Comparison of ENCODE assay signal across 8 mouse cellular contexts in genomic region chr12:12840661-12841384, GRCm38 (mm10).
DNase-seq lines count a peak whose midpoint lies in the region; ATAC-seq lines count a peak whose summit lies in the region.
"Had no signal": no experiment of that assay in that cellular context is flagged by ENCODE, and none has a peak within 500 bp of the region (broad histone marks: within the 10 kb centered on the region; RNA-seq: fewer than 3 reads in every experiment).

No protein-coding gene starts in this region.

- H3K4me3 ChIP-seq in heart, embryonic 16.5 days (ENCODE audit: low read length) = peak overlapping the region; percentile 39
- peak overlapping the region; percentile 7 for H3K4me3 ChIP-seq in limb, embryonic 15.5 days

- H3K4me1 ChIP-seq in heart, embryonic 16.5 days (ENCODE audit: control insufficient read depth, insufficient read depth, low read length) = peaks cover 7% of the 10 kb centered on the region
- H3K4me1 ChIP-seq in limb, embryonic 15.5 days = peaks cover 14% of the 10 kb centered on the region

- H3K27me3 ChIP-seq in heart, embryonic 16.5 days (ENCODE audit: control insufficient read depth, insufficient read depth, low read length) = no peaks in the 10 kb centered on the region
- H3K27me3 ChIP-seq in limb, embryonic 15.5 days = no peaks in the 10 kb centered on the region

- peak; percentile 33 for DNase-seq in retina, postnatal 1 day
- DNase-seq in retina, embryonic 14.5 days (ENCODE audit: low spot score) = no peak
- no peak for DNase-seq in adipocyte (ENCODE audit: low spot score)
- no peak for DNase-seq in cerebellum, postnatal 36 days

- H3K9me3 ChIP-seq in heart, embryonic 16.5 days (replicated peaks; ENCODE audit: control insufficient read depth, low read length) = no peaks in the 10 kb centered on the region
- no peaks in the 10 kb centered on the region for H3K9me3 ChIP-seq in limb, embryonic 15.5 days

- peak overlapping the region; percentile 57 for H3K9ac ChIP-seq in heart, embryonic 16.5 days (ENCODE audit: low read length)
- H3K9ac ChIP-seq in limb, embryonic 15.5 days = no peak overlapping the region

- WGBS in heart, embryonic 16.5 days = 29% methylated on average over 17 of the region's 17 CpGs
- WGBS in limb, embryonic 15.5 days = 15% methylated on average over 17 of the region's 17 CpGs

- H3K4me2 ChIP-seq in heart, embryonic 16.5 days (ENCODE audit: low read depth, low read length) = peak overlapping the region; percentile 67
- H3K4me2 ChIP-seq in limb, embryonic 15.5 days = peak overlapping the region; percentile 38

- ATAC-seq in heart, embryonic 16.5 days (replicated peaks; ENCODE audit: extremely low read depth, insufficient read depth, low FRiP score) = peak; percentile 58; the same call in 1 of the 2 replicates
- 0 out of 2 replicates have a peak, but pooled peaks have one; percentile 55 for ATAC-seq in limb, embryonic 15.5 days (ENCODE audit: insufficient number of reproducible peaks, low FRiP score, low TSS enrichment, low read depth)
- ATAC-seq in cerebellum, adult (ENCODE audit: insufficient number of reproducible peaks, low FRiP score, low TSS enrichment) = no peak
- ATAC-seq: inflammation-experienced regulatory T-cells, adult 6 months had no signal

- H3K36me3 ChIP-seq in heart, embryonic 16.5 days (ENCODE audit: control insufficient read depth, insufficient read depth) = no peaks in the 10 kb centered on the region
- H3K36me3 ChIP-seq in limb, embryonic 15.5 days = no peaks in the 10 kb centered on the region

- peak overlapping the region; percentile 42 for H3K27ac ChIP-seq in heart, embryonic 16.5 days (ENCODE audit: low read length)
- H3K27ac ChIP-seq in limb, embryonic 15.5 days = 0 out of 2 replicates have a peak overlapping the region, but pooled peaks have one; percentile 12
